Mouse (Mus musculus) MEL (cell line): ENCODE measurements around the gene Slc20a1.

ENCODE experiments used
- BHLHE40 ChIP-seq: IDR thresholded peaks from 2 replicates; pipeline ENCODE4 v1.6.1; 2012; ENCODE audit warnings: low read depth, mild to moderate bottlenecking, inconsistent platforms, low read length, improper control_type of control experiment, borderline replicate concordance
- CTCF ChIP-seq, 3 experiments: IDR thresholded peaks in 2 of 3; conservative IDR thresholded peaks in 1 of 3; 2 replicates each; pipeline ENCODE4 v1.5.1; 2011 to 2012; ENCODE audit warnings: low read length in 3 of 3, low read depth in 2 of 3, mild to moderate bottlenecking in 2 of 3, improper control_type of control experiment in 1 of 3, inconsistent platforms in 1 of 3, mixed read lengths in 1 of 3, moderate library complexity in 1 of 3; ENCODE audit not compliant: control insufficient read depth in 1 of 3, insufficient read depth in 1 of 3, poor library complexity in 1 of 3, severe bottlenecking in 1 of 3
- E2F4 ChIP-seq: IDR thresholded peaks from 2 replicates; pipeline ENCODE4 v1.6.1; 2011; ENCODE audit warnings: low read depth, low read length, improper control_type of control experiment, borderline replicate concordance
- ELF1 ChIP-seq: IDR thresholded peaks from 2 replicates; pipeline ENCODE4 v1.6.1; 2014; ENCODE audit warnings: low read depth, mild to moderate bottlenecking, inconsistent platforms, low read length, improper control_type of control experiment, moderate library complexity
- EP300 ChIP-seq, 2 experiments: IDR thresholded peaks; 2 replicates each; pipeline ENCODE4 v1.6.1; 2011; ENCODE audit warnings: improper control_type of control experiment in 2 of 2, low read length in 2 of 2, low read depth in 1 of 2, mild to moderate bottlenecking in 1 of 2
- KAT2A ChIP-seq: conservative IDR thresholded peaks from 2 replicates; pipeline ENCODE4 v1.6.1; 2012; ENCODE audit warnings: low read depth, low read length, improper control_type of control experiment, inconsistent platforms
- MAZ ChIP-seq: IDR thresholded peaks from 2 replicates; pipeline ENCODE4 v1.6.1; 2012; ENCODE audit warnings: low read depth, mild to moderate bottlenecking, inconsistent platforms, low read length, improper control_type of control experiment
- MXI1 ChIP-seq: IDR thresholded peaks from 2 replicates; pipeline ENCODE4 v1.6.1; 2011; ENCODE audit warnings: mild to moderate bottlenecking, low read depth, low read length, improper control_type of control experiment
- NELFE ChIP-seq: IDR thresholded peaks from 2 replicates; pipeline ENCODE4 v1.6.1; 2011; ENCODE audit warnings: low read depth, low read length, improper control_type of control experiment
- POLR2A ChIP-seq, 2 experiments: IDR thresholded peaks; 2 replicates each; pipeline ENCODE4 v1.6.1; 2011 to 2012; ENCODE audit warnings: low read length in 2 of 2, mild to moderate bottlenecking in 2 of 2, control low read depth in 1 of 2, improper control_type of control experiment in 1 of 2, low read depth in 1 of 2, moderate library complexity in 1 of 2; ENCODE audit not compliant: control insufficient read depth in 1 of 2, insufficient read depth in 1 of 2, poor library complexity in 1 of 2
- RCOR1 ChIP-seq: IDR thresholded peaks from 2 replicates; pipeline ENCODE4 v1.6.1; 2012; ENCODE audit warnings: low read depth, mild to moderate bottlenecking, inconsistent platforms, low read length, improper control_type of control experiment
- TBP ChIP-seq: IDR thresholded peaks from 2 replicates; pipeline ENCODE4 v1.8.0; 2011; ENCODE audit warnings: low read depth, low read length, improper control_type of control experiment
- ZNF384 ChIP-seq: IDR thresholded peaks from 2 replicates; pipeline ENCODE4 v1.6.1; 2012; ENCODE audit warnings: low read depth, mild to moderate bottlenecking, inconsistent platforms, low read length, improper control_type of control experiment

GRCm38 (mm10) chr2:129228571-129228970 is 30.0 kb downstream of the Slc20a1 start:
- TF ChIP-seq MXI1 (no peak), ZNF384 (no peak), BHLHE40 (no peak), EP300 (IDR thresholded peaks at IDR 0.05; ENCODE audit: low read depth in 1 of 2, low read length in 2 of 2) (no peak), E2F4 (no peak), NELFE (no peak), RCOR1 (no peak), TBP (no peak), CTCF (IDR thresholded peaks at IDR 0.05 in 2 of 3, conservative IDR thresholded peaks at IDR 0.05 in 1 of 3; ENCODE audit: control insufficient read depth in 1 of 3, insufficient read depth in 1 of 3, low read depth in 2 of 3, low read length in 3 of 3, poor library complexity in 1 of 3, severe bottlenecking in 1 of 3) (no peak), POLR2A (IDR thresholded peaks at IDR 0.05; ENCODE audit: control insufficient read depth in 1 of 2, insufficient read depth in 1 of 2, low read depth in 1 of 2, low read length in 2 of 2, poor library complexity in 1 of 2) (no peak), MAZ (no peak), ELF1 (no peak), KAT2A (no peak)
